Mouse (Mus musculus) brown adipose tissue, adult 24 weeks (tissue): Measurements from ENCODE around the gene Chka. TPM values are rescaled to one million over a fixed set of nuclear protein-coding genes. Genes with fewer than 3 reads are reported as not detected.
A peak's percentile ranks its signal among the peaks of the same experiment; 100 is the strongest.

Experiments used
- H3K27ac ChIP-seq: fragments of 200-500 bp; replicated peaks from 2 replicates; pipeline ENCODE4 v1.5.1; 2012; ENCODE audit warnings: low read depth, mild to moderate bottlenecking, low read length
- H3K4me1 ChIP-seq: fragments of 200-500 bp; 2 replicates; pipeline ENCODE4 v1.6.1; 2012; ENCODE audit warnings: low read length, mixed read lengths; ENCODE audit not compliant: control insufficient read depth, insufficient read depth, insufficient read length
- H3K4me3 ChIP-seq: fragments of 200-500 bp; 2 replicates; pipeline ENCODE4 v1.5.1; 2012; ENCODE audit warnings: low read depth, mild to moderate bottlenecking, low read length, moderate library complexity; ENCODE audit not compliant: insufficient read depth
- polyA plus RNA-seq: library from polyadenylated mRNA; stranded (reverse); fragments of >200 nt; gene quantifications from 2 replicates; pipeline ENCODE4 v1.2.4, GENCODE M21; 2012; ENCODE audit not compliant: missing spikeins, insufficient read depth, insufficient read length

Chka gene
- polyA plus RNA-seq, 1 experiment: 6.9 TPM

DNA sequence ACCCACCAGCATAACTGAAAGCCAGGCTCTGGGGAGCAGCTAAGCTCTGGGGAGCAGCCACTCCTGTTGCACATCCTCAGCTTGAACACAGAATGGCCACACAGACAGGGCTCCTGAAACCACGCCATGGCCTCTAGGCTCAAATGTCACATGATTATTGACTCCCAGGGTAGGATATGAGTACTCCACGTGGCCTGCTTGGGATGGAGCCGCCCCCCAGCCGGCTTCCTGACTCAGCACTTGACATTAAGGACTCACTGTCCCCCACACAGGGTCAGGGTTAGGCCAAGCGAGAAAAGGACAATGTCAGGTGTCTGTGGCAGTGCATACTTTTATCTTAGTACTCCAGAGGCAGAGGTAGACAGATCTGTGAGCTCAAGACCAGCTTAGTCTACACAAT is 58.6 kb downstream of the Chka start:
- Histone ChIP-seq H3K27ac (no peak overlapping the region), H3K4me1 (peaks cover 19% of the 10 kb centered on the region), H3K4me3 (no peak overlapping the region)

DNA sequence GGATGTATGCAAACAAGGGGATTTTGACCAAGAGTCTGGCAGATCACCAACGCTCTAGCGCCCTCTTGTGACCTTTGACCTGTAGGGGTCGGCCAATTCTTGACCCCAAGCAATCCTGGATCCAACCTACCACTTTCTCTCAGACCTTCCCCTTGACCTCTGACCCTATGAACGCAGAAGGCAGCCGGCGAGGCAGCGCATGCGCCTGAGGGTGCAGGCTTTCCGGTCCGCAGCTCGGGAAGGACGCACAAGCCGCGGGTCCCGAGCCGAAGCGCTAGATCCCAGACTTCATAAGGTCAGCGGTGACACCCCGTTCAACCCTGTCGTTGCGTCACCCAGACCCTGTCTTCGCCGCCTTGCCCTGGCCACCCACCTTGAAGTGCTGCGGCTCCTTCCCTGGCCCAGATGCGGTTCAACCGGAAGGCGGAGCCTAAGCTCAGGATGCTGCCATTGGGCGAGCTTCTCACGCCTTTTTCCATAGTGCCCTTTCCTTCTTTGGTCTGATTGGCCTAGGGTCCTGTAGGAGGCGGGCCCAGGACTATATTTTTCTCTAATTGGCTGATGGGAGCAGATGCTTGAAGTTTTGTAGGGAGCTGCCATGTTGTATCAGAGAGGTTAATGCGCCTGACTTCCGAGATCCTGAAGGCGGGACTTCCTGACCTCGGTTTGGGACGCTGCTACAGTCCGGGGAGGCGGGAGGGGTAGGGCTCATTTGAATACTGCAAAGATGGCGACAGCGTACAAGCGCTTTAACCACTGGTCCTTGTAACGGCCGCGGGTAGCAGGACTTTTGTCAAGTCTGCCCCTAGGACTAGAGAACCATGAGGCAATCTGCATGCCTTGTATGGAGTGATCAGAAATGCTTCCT is 61.0 kb downstream of the Chka start, which contains the start of gene Ndufs8:
TSS of gene Ndufs8 (minus strand) at position 438 of the 868 bp plus-strand sequence.
- Histone ChIP-seq H3K27ac (peak within 1 kb of the TSS; percentile 95), H3K4me3 (peak within 1 kb of the TSS; percentile 72), H3K4me1 (peaks cover 6% of the 10 kb centered on the region)

DNA sequence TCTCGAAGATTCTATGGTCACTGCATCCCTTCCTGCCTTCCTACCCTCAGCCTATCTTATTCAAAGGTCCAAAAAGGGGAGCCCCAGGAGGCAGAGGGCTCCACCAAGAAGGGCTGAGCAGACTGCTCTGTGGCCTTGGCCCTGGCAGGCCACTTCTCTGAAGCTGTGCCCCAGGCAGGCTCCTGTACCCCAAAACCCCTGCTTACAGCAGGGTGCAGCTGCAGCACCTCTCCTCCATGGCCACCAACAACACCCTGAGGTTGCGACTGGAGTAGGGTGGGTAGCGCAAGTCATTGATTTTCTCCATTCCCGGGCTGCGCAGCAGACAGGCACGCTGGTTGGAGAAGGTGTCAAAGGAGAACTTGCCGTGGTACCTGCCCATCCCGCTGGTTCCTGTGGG is 62.1 kb downstream of the Chka start:
- Histone ChIP-seq H3K27ac (peak overlapping the region; percentile 82), H3K4me3 (peak overlapping the region; percentile 66), H3K4me1 (peaks cover 6% of the 10 kb centered on the region)

DNA sequence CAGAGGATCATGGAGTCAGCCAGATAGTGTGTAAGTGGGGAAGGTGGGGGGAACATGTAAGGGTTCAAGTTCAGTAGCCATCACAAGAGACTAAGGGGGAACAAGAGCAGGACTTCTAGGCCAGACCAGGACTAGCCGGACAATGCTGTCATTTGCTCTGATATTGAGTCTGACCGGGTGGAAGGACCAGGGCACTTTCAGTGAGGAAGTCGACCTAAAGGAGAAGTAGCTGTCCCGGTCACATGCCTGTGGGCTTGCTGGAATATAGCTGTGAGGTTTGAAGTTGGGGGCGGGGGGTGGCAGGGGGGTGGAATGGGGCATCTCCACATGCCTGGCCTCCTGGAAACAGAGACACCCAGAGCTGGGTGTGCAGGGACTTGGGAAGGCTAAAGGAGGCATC is 63.0 kb downstream of the Chka start:
- Histone ChIP-seq H3K4me1 (peaks cover 6% of the 10 kb centered on the region), H3K27ac (peak overlapping the region; percentile 82)

DNA sequence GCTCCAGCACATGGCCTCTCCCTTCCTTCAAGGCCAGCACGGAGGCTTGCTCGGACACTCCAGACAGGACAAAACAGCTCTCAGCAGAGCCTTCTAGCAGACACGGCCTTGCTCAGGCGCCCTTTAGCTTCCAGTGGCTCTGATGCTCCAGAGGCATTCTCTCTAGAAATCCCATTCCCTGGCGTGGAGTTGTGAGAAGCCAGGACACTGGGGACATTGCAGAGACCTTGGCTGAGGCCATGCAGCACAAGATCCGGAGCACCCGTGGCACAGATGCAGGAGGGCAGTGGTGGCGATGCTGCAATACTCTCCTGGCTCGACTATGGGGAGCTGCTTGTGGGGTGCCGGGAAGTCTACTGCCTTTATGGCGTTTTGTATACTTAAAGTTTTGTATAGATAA is 65.2 kb downstream of the Chka start:
- no peak overlapping the region for H3K4me3 ChIP-seq
- H3K4me1 ChIP-seq: peaks cover 6% of the 10 kb centered on the region
- no peak overlapping the region for H3K27ac ChIP-seq

More for the DNA sequence above, 63.0 kb downstream of the Chka start:
- no peak overlapping the region for H3K4me3 ChIP-seq

DNA sequence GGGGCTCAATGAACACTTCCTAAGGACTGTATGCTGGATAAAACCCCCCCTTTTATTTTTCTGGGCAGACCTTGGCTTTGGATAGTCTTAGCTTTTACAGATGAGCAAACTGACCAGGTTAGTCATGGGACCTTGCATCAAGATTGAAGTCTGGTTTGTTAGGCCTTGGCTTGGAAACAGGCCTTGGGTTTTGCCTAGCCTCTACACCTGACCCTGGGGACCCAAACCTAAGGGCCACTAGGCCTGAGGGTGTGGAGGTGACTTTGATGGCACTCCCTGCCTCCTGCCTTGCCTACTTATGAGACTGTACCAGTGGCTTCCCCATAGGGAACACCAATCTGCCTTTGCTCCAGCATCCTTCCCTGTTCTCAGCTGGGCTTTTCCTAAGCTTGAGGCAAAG is 68.4 kb downstream of the Chka start:
- Histone ChIP-seq H3K4me1 (peaks cover 18% of the 10 kb centered on the region), H3K27ac (no peak overlapping the region), H3K4me3 (no peak overlapping the region)

DNA sequence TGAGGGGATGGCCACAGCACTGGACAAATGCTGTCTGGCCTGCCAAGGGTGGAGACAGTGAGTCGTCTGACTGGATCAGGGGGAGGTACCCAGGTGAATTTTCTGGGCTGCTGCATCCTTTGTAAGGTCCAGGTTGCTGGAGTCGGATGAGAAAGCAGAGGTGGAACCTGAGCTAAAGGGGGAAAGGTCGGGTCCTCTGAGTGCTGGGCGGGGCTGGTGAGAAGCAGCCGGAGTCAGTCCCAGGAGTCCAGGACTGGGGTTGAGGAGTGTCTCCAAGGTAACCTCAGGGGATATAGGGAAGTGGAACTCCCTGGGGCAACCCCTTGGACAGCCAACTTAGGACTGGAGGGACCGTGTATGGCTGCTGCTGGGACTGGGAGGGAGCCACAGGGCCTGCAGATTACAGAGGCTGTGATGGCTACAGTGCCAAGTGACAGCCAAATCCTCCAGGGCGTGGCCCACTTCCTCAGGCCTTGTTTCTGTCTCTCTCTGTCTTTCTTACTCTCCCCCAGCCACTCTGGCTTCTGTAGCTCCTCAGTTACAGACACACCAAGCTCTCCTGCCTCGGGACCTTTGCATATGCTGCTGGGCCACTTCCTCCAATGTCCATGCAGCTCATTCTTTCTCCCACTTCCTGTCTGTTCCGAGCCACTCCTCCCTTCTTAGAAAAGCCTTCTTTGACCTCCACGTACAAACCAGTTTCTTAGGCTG is 71.2 kb downstream of the Chka start:
- H3K4me1 ChIP-seq: peaks cover 21% of the 10 kb centered on the region
- H3K27ac ChIP-seq: peak overlapping the region; percentile 66
- H3K4me3 ChIP-seq: no peak overlapping the region

DNA sequence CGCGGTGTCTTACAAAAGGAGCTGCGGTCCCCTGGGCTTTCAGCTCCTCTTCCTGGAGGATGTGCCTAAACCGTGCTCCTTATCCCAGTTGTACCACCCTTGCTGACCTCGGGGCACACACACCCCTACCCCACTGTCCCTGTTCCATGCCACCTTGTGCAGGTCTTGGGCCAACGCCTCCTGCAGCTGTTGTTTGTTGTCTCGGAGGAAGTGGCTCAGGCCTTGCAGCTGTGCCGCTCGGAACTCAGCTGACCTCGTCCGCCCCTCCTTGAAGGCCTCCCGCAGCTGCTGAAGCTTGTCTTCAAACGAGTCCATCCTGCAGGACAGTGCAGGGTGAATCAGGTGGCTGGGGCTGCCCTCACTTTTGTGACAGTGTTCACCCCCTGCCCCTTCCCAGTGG is 72.0 kb downstream of the Chka start:
- H3K4me3 ChIP-seq: no peak overlapping the region

DNA sequence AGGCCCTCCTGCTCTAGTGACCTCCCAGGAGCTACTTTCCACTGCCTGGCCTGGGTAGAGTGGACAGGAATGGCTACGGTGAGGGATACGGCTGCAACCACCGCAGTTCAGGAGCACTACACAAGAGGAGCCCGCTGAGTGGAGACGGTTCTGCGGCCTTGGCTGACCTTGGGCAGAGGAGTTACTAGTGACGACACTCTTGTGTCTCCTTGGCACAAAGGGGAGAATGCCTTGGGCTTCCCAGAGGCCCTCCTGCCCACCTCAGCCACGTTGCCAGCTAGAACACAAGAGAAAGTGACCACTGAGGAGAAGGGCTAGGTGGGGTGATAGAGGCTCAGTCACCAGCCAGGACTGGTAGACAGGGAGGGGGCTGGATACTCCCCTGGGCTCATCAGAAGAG is 72.6 kb downstream of the Chka start:
- Histone ChIP-seq H3K27ac (peak overlapping the region; percentile 66), H3K4me3 (no peak overlapping the region), H3K4me1 (peaks cover 21% of the 10 kb centered on the region)

More for the DNA sequence above, 72.0 kb downstream of the Chka start:
- Histone ChIP-seq H3K4me1 (peaks cover 21% of the 10 kb centered on the region), H3K27ac (peak overlapping the region; percentile 66)

DNA sequence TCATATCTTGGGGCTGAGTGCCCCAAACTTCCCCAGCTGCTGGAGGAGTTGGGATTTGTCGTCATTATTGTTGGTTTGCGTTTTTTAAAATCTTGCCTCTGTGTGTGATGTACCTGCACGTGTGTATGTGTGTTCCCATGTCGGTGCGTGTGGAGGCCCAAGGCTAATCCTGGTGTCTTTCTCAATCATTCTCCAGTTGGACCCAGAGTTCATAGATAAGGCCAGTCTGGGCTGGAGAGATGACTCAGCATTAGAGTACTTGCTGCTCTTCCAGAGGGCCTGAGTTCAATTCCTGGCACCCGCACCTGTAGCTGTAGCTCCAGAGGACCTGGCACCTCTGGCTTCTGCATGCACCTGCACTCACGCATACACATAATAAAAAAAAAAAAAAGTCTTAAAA is 73.3 kb downstream of the Chka start:
- Histone ChIP-seq H3K4me1 (peaks cover 24% of the 10 kb centered on the region), H3K27ac (no peak overlapping the region), H3K4me3 (no peak overlapping the region)

DNA sequence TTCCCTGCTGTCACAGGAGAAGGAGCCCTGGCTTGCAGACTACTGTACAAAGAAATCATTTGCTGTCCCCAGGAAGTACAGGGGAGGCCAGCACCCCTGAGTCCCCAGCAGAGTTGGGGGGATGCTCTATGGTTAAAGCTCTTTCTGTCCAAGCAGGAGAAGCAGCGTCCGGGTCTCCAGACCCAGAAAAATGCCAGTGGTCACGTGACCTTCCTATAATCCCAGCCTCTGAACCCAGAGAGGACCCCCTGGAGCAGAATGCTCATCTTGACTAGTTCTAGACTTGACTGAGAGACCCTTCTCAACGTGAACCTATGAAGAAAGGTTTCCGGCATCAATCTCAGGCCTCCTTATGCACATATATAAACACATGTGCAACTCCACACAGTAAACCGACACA is 74.3 kb downstream of the Chka start:
- H3K4me1 ChIP-seq: peaks cover 34% of the 10 kb centered on the region
- H3K27ac ChIP-seq: no peak overlapping the region
- no peak overlapping the region for H3K4me3 ChIP-seq

DNA sequence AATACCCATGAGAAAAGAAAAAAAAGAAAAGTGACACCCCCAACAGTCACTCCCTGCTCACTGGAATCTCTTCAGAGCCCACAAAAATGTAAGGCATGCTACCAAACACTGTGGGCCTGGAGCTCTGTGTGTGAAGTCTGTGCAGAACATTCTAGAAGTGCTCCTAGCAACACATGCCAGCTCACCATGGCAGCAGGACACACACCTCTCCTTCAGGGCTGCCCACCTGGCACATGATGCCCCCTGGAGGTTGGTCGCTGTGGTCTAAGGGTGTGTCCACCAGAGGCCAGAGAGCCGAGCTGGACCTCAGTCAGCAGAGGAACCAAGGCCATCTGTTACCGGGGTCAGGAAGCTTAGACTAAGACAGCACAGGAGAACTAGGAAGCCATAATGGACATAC is 74.7 kb downstream of the Chka start:
- Histone ChIP-seq H3K4me1 (peaks cover 35% of the 10 kb centered on the region), H3K27ac (peak overlapping the region; percentile 1; the same call in 1 of the 2 replicates), H3K4me3 (no peak overlapping the region)

DNA sequence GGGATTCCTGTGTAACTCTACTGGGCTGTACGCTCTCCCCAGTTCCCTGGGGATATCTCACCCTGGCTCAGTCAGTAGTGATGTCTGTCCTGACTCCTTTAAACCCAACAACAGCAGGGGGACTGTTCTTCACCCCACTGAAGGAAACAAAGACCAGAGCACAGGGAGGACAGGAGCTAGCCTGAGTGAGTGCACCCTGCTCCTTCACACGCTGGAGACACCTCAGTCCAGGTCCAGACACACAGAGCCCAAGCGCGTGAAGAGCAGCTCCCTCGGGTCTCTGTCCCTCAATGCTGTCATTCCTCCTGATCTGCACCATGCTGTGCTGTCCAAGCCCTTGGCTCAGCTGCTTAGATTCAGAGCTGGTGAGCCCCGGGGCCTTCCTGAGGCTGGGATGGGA is 75.1 kb downstream of the Chka start:
- H3K4me1 ChIP-seq: peaks cover 35% of the 10 kb centered on the region
- no peak overlapping the region for H3K4me3 ChIP-seq
- peak overlapping the region; percentile 1 for H3K27ac ChIP-seq

DNA sequence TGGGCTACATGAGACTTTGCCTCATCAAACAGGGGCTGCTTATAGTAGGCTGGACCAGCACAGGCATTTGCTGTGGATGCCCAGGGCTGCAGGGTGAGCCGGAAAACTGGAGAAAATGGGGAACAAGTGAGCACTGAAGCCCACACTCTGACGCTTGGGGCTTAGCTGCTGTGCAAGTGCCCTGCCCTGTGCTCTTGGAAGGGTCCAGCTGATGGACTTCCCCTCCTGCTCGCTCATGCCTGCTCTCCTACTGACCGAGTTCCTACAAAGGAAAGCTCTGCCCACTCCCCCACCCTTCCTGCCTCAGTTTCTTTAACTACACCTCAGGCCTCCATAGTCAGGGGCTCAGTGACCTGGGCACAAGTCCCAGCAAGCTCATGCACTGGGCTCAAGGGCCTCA is 76.4 kb downstream of the Chka start:
- Histone ChIP-seq H3K4me1 (peaks cover 28% of the 10 kb centered on the region), H3K27ac (peak overlapping the region; percentile 62), H3K4me3 (no peak overlapping the region)

DNA sequence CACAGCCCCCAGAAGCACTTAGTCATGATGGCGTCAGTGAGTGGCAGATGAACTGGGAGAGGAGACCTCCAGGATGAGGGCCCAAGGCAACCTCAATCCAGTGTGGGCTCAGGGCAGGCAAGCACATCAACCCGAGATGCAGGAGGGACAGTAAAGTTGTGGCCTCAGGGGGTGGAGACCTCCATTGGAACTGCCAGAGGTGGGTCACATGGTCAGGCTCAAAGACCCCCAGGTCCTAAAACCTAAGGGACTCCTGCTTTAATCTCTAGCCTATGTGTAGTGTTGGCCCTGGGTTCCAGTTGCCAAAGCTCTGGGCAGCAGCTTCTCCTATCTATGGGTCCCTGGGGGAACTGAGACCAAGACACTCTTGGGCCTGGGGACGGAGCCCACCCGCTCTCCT is 77.2 kb downstream of the Chka start:
- Histone ChIP-seq H3K27ac (peak overlapping the region; percentile 68), H3K4me3 (no peak overlapping the region), H3K4me1 (peaks cover 23% of the 10 kb centered on the region)
